Mouse (Mus musculus): ENCODE results near the gene Tmc1. TPM values are rescaled to one million over a fixed set of nuclear protein-coding genes. Genes with fewer than 3 reads are reported as not detected.

The Tmc1 gene
- polyA plus RNA-seq, 1 experiment from 2014 or later = 0.05 TPM

DNA sequence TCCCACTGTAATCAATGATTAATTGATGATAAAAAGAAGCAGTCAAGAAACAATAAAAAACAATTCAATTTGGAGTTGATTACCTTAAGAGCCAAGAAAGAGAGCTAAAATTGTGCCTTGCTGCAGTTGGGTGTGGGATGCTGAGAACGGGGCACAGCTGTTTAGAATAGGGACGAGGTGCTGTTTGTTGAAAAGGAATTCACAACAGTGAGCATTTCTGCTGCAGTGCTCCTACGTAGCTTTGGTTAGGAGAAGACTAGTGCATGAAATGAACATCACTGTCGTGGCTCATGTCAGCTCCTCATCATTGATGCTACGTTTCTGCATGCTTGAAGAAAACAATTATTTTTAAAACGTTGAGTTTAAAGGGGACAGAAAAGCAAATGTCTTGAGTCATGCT is 166.7 kb downstream of the Tmc1 start:
- no peaks in the 10 kb centered on the region for H3K36me3 ChIP-seq (ENCODE audit: control insufficient read depth, insufficient read depth, low read length)
- no peak overlapping the region for H3K27ac ChIP-seq (ENCODE audit: low read depth, low read length)
- no peak overlapping the region for H3K4me2 ChIP-seq (replicated peaks; ENCODE audit: low read depth, low read length)
- H3K9ac ChIP-seq (ENCODE audit: low read depth, low read length) = no peak overlapping the region
- no peaks in the 10 kb centered on the region for H3K27me3 ChIP-seq (ENCODE audit: control insufficient read depth, insufficient read depth, low read length)
- H3K9me3 ChIP-seq (ENCODE audit: control insufficient read depth, low read length) = no peaks in the 10 kb centered on the region
- no peak overlapping the region for H3K4me3 ChIP-seq (ENCODE audit: low read length)
- 85% methylated on average over 6 of the region's 6 CpGs for WGBS
- ATAC-seq (ENCODE audit: low FRiP score, low TSS enrichment) = no peak
- H3K4me1 ChIP-seq (ENCODE audit: control insufficient read depth, insufficient read depth, low read length) = no peaks in the 10 kb centered on the region

DNA sequence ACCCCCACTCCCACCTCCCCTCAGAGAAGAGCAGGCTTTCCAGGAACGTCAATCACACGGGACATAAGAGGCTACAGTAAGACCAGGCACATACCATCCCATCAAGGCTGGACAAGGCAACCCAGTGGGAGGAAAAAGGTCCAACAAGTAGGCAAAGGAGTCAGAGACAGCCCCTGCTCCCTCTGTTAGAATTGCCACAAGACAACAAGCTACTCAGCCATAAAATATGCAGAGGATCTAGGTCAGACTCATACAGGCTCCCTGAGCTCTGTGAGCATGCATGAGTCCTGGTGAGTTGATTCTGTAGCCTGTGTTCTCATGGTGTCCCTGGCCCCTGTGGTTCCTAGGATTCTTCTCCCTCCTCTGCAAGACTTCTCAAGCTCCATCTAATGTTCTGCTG is 178.3 kb downstream of the Tmc1 start:
- Histone ChIP-seq H3K27ac (ENCODE audit: low read depth, low read length) (no peak overlapping the region), H3K4me3 (ENCODE audit: low read length) (no peak overlapping the region), H3K27me3 (ENCODE audit: control insufficient read depth, insufficient read depth, low read length) (no peaks in the 10 kb centered on the region), H3K4me2 (replicated peaks; ENCODE audit: low read depth, low read length) (no peak overlapping the region), H3K36me3 (ENCODE audit: control insufficient read depth, insufficient read depth, low read length) (no peaks in the 10 kb centered on the region), H3K4me1 (ENCODE audit: control insufficient read depth, insufficient read depth, low read length) (no peaks in the 10 kb centered on the region), H3K9me3 (ENCODE audit: control insufficient read depth, low read length) (no peaks in the 10 kb centered on the region), H3K9ac (ENCODE audit: low read depth, low read length) (no peak overlapping the region)
- WGBS = 76% methylated on average over 2 of the region's 2 CpGs
- ATAC-seq (ENCODE audit: low FRiP score, low TSS enrichment) = no peak

DNA sequence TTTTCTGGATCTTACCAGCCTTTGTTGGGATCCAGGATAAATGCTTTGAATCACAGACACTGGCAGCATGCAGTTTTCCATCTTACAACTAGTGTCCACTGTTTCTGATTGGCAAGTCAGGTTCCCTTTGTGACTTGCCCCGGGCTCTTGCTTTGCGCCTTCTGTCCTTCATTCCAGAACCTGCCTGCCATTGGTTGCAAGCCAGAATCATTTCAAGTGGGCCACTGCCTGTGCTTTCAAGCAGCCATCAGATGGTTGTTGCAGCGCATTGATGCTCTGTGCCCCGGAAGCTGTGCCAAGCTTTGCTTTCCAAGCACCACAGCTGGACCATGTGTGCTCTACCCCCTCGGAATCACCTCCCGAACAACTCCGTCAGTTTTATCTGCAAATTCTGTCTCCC is 180.1 kb downstream of the Tmc1 start:
- Histone ChIP-seq H3K4me2 (replicated peaks; ENCODE audit: low read depth, low read length) (no peak overlapping the region), H3K9ac (ENCODE audit: low read depth, low read length) (no peak overlapping the region), H3K4me3 (ENCODE audit: low read length) (no peak overlapping the region), H3K27ac (ENCODE audit: low read depth, low read length) (no peak overlapping the region), H3K4me1 (ENCODE audit: control insufficient read depth, insufficient read depth, low read length) (no peaks in the 10 kb centered on the region), H3K27me3 (ENCODE audit: control insufficient read depth, insufficient read depth, low read length) (no peaks in the 10 kb centered on the region), H3K36me3 (ENCODE audit: control insufficient read depth, insufficient read depth, low read length) (no peaks in the 10 kb centered on the region), H3K9me3 (ENCODE audit: control insufficient read depth, low read length) (no peaks in the 10 kb centered on the region)
- no peak for ATAC-seq (ENCODE audit: low FRiP score, low TSS enrichment)
- 84% methylated on average over 7 of the region's 7 CpGs for WGBS

DNA sequence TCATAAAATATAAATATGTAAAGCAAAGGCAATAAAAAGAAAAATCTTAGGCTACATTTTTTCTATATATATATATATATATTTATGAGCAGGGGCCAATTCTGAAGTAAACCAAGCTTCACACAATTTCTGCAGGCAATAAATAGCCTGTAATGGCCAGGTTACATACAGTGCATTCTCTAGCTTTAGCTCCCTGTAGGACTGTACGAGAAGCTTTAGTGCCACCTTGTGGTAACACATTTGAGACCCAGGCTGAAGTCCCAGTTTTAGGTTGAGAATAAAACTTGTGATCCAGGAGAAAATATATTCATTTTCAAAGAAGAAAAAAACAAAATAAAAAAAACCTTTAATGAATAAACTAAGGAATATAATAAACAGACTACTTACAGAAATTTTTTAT is 189.8 kb downstream of the Tmc1 start:
- Histone ChIP-seq H3K4me1 (ENCODE audit: control insufficient read depth, insufficient read depth, low read length) (no peaks in the 10 kb centered on the region), H3K27me3 (ENCODE audit: control insufficient read depth, insufficient read depth, low read length) (no peaks in the 10 kb centered on the region), H3K4me3 (ENCODE audit: low read length) (no peak overlapping the region), H3K9ac (ENCODE audit: low read depth, low read length) (no peak overlapping the region), H3K4me2 (replicated peaks; ENCODE audit: low read depth, low read length) (no peak overlapping the region), H3K27ac (ENCODE audit: low read depth, low read length) (no peak overlapping the region), H3K9me3 (ENCODE audit: control insufficient read depth, low read length) (no peaks in the 10 kb centered on the region), H3K36me3 (ENCODE audit: control insufficient read depth, insufficient read depth, low read length) (no peaks in the 10 kb centered on the region)
- 0 out of 2 replicates have a peak, but pooled peaks have one; percentile 76 for ATAC-seq (ENCODE audit: low FRiP score, low TSS enrichment)
- WGBS = 37% methylated on average over 1 of the region's 1 CpGs

DNA sequence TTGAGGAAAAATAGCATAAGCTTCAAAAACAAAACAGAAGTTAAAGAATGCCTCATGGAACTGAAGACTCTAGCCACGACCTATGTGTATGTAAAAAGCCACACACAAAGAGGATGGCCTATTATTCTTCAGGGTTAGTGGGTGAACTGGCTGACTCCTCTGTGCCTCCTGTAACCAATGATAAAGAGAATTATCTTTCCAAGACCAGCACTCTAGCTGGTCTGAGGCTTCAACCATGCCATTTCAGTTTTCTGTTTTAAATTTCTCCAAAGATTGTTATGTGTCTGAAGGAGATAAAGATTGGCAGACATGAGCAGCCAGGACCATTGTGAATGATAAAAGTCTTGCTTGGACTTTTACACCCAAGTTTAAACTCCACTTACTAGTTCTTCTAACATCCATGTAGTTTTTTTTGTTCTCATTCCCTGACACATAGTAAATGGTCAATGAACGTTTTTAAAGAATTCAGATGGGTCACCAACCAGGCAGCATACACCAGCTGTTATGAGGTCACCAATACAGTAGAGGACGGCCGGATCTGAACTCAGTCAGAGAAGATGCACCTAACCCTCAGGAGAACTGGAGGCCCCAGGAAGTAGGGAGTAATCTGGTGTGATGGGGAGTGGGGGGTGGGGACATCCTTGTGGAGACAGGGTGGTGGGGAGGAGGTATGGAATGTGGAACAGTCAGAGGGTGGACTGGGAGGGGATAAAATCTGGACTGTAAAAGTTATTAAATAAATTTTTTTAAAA is 192.2 kb downstream of the Tmc1 start:
- ATAC-seq (ENCODE audit: low FRiP score, low TSS enrichment) = no peak
- H3K27ac ChIP-seq (ENCODE audit: low read depth, low read length) = no peak overlapping the region
- H3K4me3 ChIP-seq (ENCODE audit: low read length) = no peak overlapping the region
- no peaks in the 10 kb centered on the region for H3K9me3 ChIP-seq (ENCODE audit: control insufficient read depth, low read length)
- no peak overlapping the region for H3K9ac ChIP-seq (ENCODE audit: low read depth, low read length)
- 74% methylated on average over 4 of the region's 4 CpGs for WGBS
- no peaks in the 10 kb centered on the region for H3K4me1 ChIP-seq (ENCODE audit: control insufficient read depth, insufficient read depth, low read length)
- H3K36me3 ChIP-seq (ENCODE audit: control insufficient read depth, insufficient read depth, low read length) = no peaks in the 10 kb centered on the region
- H3K27me3 ChIP-seq (ENCODE audit: control insufficient read depth, insufficient read depth, low read length) = no peaks in the 10 kb centered on the region
- H3K4me2 ChIP-seq (replicated peaks; ENCODE audit: low read depth, low read length) = no peak overlapping the region

DNA sequence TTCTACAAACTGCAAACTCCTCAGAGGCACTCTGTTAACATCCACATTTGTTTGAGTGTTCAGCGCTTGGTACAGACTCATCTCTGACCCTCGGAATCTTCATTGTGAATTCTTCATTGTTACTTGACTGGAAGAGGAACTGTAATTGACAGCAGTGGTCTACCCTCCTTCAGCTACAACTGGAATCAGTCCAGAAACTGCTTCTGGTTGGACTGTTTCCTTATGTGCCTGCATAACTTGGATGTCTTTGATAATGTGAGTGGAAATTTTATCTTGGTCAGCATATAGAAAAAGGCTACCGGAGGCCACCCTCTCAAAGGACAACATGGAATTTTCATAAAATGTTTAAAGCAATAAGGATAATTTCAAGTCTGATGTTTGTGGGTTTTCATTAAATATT is 192.9 kb downstream of the Tmc1 start:
- no peaks in the 10 kb centered on the region for H3K4me1 ChIP-seq (ENCODE audit: control insufficient read depth, insufficient read depth, low read length)
- no peaks in the 10 kb centered on the region for H3K36me3 ChIP-seq (ENCODE audit: control insufficient read depth, insufficient read depth, low read length)
- H3K9me3 ChIP-seq (ENCODE audit: control insufficient read depth, low read length) = no peaks in the 10 kb centered on the region
- no peak overlapping the region for H3K4me2 ChIP-seq (replicated peaks; ENCODE audit: low read depth, low read length)
- 86% methylated on average over 3 of the region's 3 CpGs for WGBS
- no peak overlapping the region for H3K27ac ChIP-seq (ENCODE audit: low read depth, low read length)
- ATAC-seq (ENCODE audit: low FRiP score, low TSS enrichment) = no peak
- no peaks in the 10 kb centered on the region for H3K27me3 ChIP-seq (ENCODE audit: control insufficient read depth, insufficient read depth, low read length)
- H3K4me3 ChIP-seq (ENCODE audit: low read length) = no peak overlapping the region
- H3K9ac ChIP-seq (ENCODE audit: low read depth, low read length) = no peak overlapping the region

DNA sequence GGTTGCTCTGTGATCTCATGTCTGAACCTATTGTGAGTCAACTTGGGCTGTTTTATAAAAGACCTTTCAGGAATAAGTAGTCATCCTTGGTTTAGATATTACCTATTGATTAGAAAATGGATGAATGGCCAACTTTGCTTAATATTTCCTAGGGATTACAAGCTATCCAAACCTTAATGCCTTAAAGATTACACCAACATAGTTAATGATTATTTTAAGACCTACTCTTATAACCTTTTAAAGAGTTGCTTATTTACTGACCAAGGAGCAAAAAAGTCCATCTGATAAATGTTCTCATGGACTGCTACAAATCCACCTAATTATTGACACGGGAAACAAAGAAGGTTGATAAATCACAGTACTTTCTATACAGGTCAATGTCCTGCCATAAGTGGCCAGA is 209.4 kb downstream of the Tmc1 start:
- no peak overlapping the region for H3K4me3 ChIP-seq (ENCODE audit: low read length)
- H3K9me3 ChIP-seq (ENCODE audit: control insufficient read depth, low read length) = no peaks in the 10 kb centered on the region
- WGBS = 77% methylated on average over 1 of the region's 1 CpGs
- H3K4me2 ChIP-seq (replicated peaks; ENCODE audit: low read depth, low read length) = no peak overlapping the region
- H3K9ac ChIP-seq (ENCODE audit: low read depth, low read length) = no peak overlapping the region
- no peak for ATAC-seq (ENCODE audit: low FRiP score, low TSS enrichment)
- no peaks in the 10 kb centered on the region for H3K27me3 ChIP-seq (ENCODE audit: control insufficient read depth, insufficient read depth, low read length)
- H3K36me3 ChIP-seq (ENCODE audit: control insufficient read depth, insufficient read depth, low read length) = no peaks in the 10 kb centered on the region
- H3K27ac ChIP-seq (ENCODE audit: low read depth, low read length) = no peak overlapping the region
- H3K4me1 ChIP-seq (ENCODE audit: control insufficient read depth, insufficient read depth, low read length) = no peaks in the 10 kb centered on the region

Other genes starting within 250 kb of the Tmc1 start
- 3.1 and 5.3 TPM in 2 replicates for gene Aldh1a7, start 226.6 kb downstream of the Tmc1 start, polyA plus RNA-seq (2014; fragmentation: Nextera tagmentation; extraction: Ambion mirVana)